Mouse (Mus musculus) erythroblast, embryonic 14.5 days (primary cell): ENCODE results near the gene Defb41.

ENCODE experiments used
- GATA1 ChIP-seq: IDR thresholded peaks from 2 replicates; pipeline ENCODE4 v1.6.1; 2012; ENCODE audit warnings: low read length, inconsistent platforms, mixed read lengths
- TAL1 ChIP-seq: IDR thresholded peaks from 3 replicates; pipeline ENCODE4 v1.6.1; 2012; ENCODE audit warnings: low read length, inconsistent platforms, mixed read lengths

DNA sequence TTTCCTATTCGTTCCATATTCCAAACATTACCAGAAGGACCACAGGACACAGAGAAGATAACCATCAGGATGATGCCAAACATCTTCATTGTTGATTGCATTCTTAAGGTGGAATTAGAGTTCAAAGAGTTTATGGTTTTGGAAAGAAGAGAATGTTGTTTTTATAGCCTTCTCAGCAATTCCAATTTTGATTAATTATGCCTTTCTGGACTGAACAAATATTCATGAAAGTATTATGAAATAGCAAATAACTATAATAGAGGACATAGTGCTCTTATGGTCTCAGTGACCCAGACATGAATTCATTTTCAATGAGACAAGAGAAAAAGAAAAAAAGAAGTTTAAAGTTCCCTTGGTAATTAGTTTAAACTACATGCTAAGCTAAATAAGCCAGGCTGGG is 27.6 kb downstream of the Defb41 start, which contains the start of gene Defb18:
- no peak for TF ChIP-seq GATA1
- no peak for TF ChIP-seq TAL1
